Mouse (Mus musculus): ENCODE results near the gene Nab2. TPM values are rescaled to one million over a fixed set of nuclear protein-coding genes. Genes with fewer than 3 reads are reported as not detected.

Gene Nab2
- polyA plus RNA-seq, 1 experiment, result 4.2 TPM

- H3K27ac ChIP-seq (replicated peaks; ENCODE audit: low read depth, low read length), result no peak overlapping the region
- no peak overlapping the region for H3K4me3 ChIP-seq (ENCODE audit: insufficient read depth, low read depth, low read length)
- H3K4me1 ChIP-seq (ENCODE audit: control insufficient read depth, insufficient read depth, insufficient read length, low read length), result no peaks in the 10 kb centered on the region
Measured at GRCm38 (mm10) chr10:127679208-127679607, 10.8 kb upstream of the Nab2 start.

- H3K4me3 ChIP-seq (ENCODE audit: insufficient read depth, low read depth, low read length), result peak overlapping the region; percentile 68
- no peaks in the 10 kb centered on the region for H3K4me1 ChIP-seq (ENCODE audit: control insufficient read depth, insufficient read depth, insufficient read length, low read length)
- no peak overlapping the region for H3K27ac ChIP-seq (replicated peaks; ENCODE audit: low read depth, low read length)
Measured at GRCm38 (mm10) chr10:127677591-127678336, 9.4 kb upstream of the Nab2 start.

GRCm38 (mm10) chr10:127676691-127677548, 8.6 kb upstream of the Nab2 start:
- H3K27ac ChIP-seq (replicated peaks; ENCODE audit: low read depth, low read length), result peak overlapping the region; percentile 60
- no peaks in the 10 kb centered on the region for H3K4me1 ChIP-seq (ENCODE audit: control insufficient read depth, insufficient read depth, insufficient read length, low read length)

GRCm38 (mm10) chr10:127675859-127676398, 7.6 kb upstream of the Nab2 start:
- H3K4me3 ChIP-seq (ENCODE audit: insufficient read depth, low read depth, low read length), result peak overlapping the region; percentile 71; the same call in 1 of the 2 replicates
- no peaks in the 10 kb centered on the region for H3K4me1 ChIP-seq (ENCODE audit: control insufficient read depth, insufficient read depth, insufficient read length, low read length)
- H3K27ac ChIP-seq (replicated peaks; ENCODE audit: low read depth, low read length), result peak overlapping the region; percentile 60; the same call in 1 of the 2 replicates

More at GRCm38 (mm10) chr10:127676691-127677548, 8.6 kb upstream of the Nab2 start:
- H3K4me3 ChIP-seq (ENCODE audit: insufficient read depth, low read depth, low read length), result peak overlapping the region; percentile 71

GRCm38 (mm10) chr10:127674794-127675522, 6.6 kb upstream of the Nab2 start:
- Histone ChIP-seq H3K4me1 (ENCODE audit: control insufficient read depth, insufficient read depth, insufficient read length, low read length) (no peaks in the 10 kb centered on the region), H3K27ac (replicated peaks; ENCODE audit: low read depth, low read length) (peak overlapping the region; percentile 50), H3K4me3 (ENCODE audit: insufficient read depth, low read depth, low read length) (peak overlapping the region; percentile 22; the same call in 1 of the 2 replicates)

GRCm38 (mm10) chr10:127674046-127674655, 5.8 kb upstream of the Nab2 start:
- H3K4me1 ChIP-seq (ENCODE audit: control insufficient read depth, insufficient read depth, insufficient read length, low read length), result peaks cover under 1% of the 10 kb centered on the region; the same call in 1 of the 2 replicates
- H3K27ac ChIP-seq (replicated peaks; ENCODE audit: low read depth, low read length), result no peak overlapping the region
- no peak overlapping the region for H3K4me3 ChIP-seq (ENCODE audit: insufficient read depth, low read depth, low read length)

GRCm38 (mm10) chr10:127671276-127671675, 2.9 kb upstream of the Nab2 start:
- Histone ChIP-seq H3K27ac (replicated peaks; ENCODE audit: low read depth, low read length) (no peak overlapping the region), H3K4me3 (ENCODE audit: insufficient read depth, low read depth, low read length) (no peak overlapping the region), H3K4me1 (ENCODE audit: control insufficient read depth, insufficient read depth, insufficient read length, low read length) (peaks cover 3% of the 10 kb centered on the region; the same call in 1 of the 2 replicates)

- H3K27ac ChIP-seq (replicated peaks; ENCODE audit: low read depth, low read length), result no peak overlapping the region
- peaks cover 3% of the 10 kb centered on the region for H3K4me1 ChIP-seq (ENCODE audit: control insufficient read depth, insufficient read depth, insufficient read length, low read length)
- H3K4me3 ChIP-seq (ENCODE audit: insufficient read depth, low read depth, low read length), result no peak overlapping the region
Measured at GRCm38 (mm10) chr10:127670185-127670584, 1.8 kb upstream of the Nab2 start.

- Histone ChIP-seq H3K27ac (replicated peaks; ENCODE audit: low read depth, low read length) (peak overlapping the region; percentile 100), H3K4me1 (ENCODE audit: control insufficient read depth, insufficient read depth, insufficient read length, low read length) (peaks cover 3% of the 10 kb centered on the region), H3K4me3 (ENCODE audit: insufficient read depth, low read depth, low read length) (0 out of 2 replicates have a peak overlapping the region, but pooled peaks have one; percentile 64)
Measured at GRCm38 (mm10) chr10:127669170-127669569, 802 bp upstream of the Nab2 start.

GRCm38 (mm10) chr10:127667269-127668092, 887 bp downstream of the Nab2 start:
- peak overlapping the region; percentile 99 for H3K27ac ChIP-seq (replicated peaks; ENCODE audit: low read depth, low read length)
- peak overlapping the region; percentile 64 for H3K4me3 ChIP-seq (ENCODE audit: insufficient read depth, low read depth, low read length)
- H3K4me1 ChIP-seq (ENCODE audit: control insufficient read depth, insufficient read depth, insufficient read length, low read length), result peaks cover 6% of the 10 kb centered on the region

- H3K27ac ChIP-seq (replicated peaks; ENCODE audit: low read depth, low read length), result peak within 1 kb of the TSS; percentile 99
- H3K4me1 ChIP-seq (ENCODE audit: control insufficient read depth, insufficient read depth, insufficient read length, low read length), result peaks cover 7% of the 10 kb centered on the region
- H3K4me3 ChIP-seq (ENCODE audit: insufficient read depth, low read depth, low read length), result peak within 1 kb of the TSS; percentile 84
Measured at GRCm38 (mm10) chr10:127666501-127667268, 1.7 kb downstream of the Nab2 start, which contains the start of gene Nemp1. Gene Nemp1, plus strand, starts transcription at chr10:127666901.

GRCm38 (mm10) chr10:127665366-127666181, 2.8 kb downstream of the Nab2 start:
- H3K4me1 ChIP-seq (ENCODE audit: control insufficient read depth, insufficient read depth, insufficient read length, low read length), result peaks cover 12% of the 10 kb centered on the region
- peak overlapping the region; percentile 89 for H3K27ac ChIP-seq (replicated peaks; ENCODE audit: low read depth, low read length)
- peak overlapping the region; percentile 84 for H3K4me3 ChIP-seq (ENCODE audit: insufficient read depth, low read depth, low read length)

Data from brown adipose tissue, adult 24 weeks (tissue).